Mouse (Mus musculus) lung, embryonic 14.5 days (tissue): ENCODE data around the gene Crip1. TPM values are rescaled to one million over a fixed set of nuclear protein-coding genes. Genes with fewer than 3 reads are reported as not detected.

ENCODE experiments used
- ATAC-seq: fragments of 200-750 bp; cut with Nextera tagmentation; 2 replicates; pipeline ENCODE4 v1.8.0; 2017; ENCODE audit warnings: mild to moderate bottlenecking, moderate TSS enrichment, moderate library complexity; ENCODE audit not compliant: insufficient read depth
- DNase-seq: peaks from one replicate; pipeline ENCODE4 v3.0.0-alpha.2; 2015
- H3K27ac ChIP-seq: fragments of 300-500 bp; sonication (generic); 2 replicates; pipeline ENCODE4 v1.5.1; 2014; ENCODE audit warnings: low read depth, mild to moderate bottlenecking, moderate library complexity
- H3K27me3 ChIP-seq: fragments of 300-500 bp; sonication (generic); 2 replicates; pipeline ENCODE4 v1.6.1; 2014; ENCODE audit warnings: low read length, control low read depth; ENCODE audit not compliant: insufficient read depth
- H3K36me3 ChIP-seq: fragments of 300-500 bp; sonication (generic); 2 replicates; pipeline ENCODE4 v1.6.1; 2014; ENCODE audit warnings: control low read depth; ENCODE audit not compliant: insufficient read depth
- H3K4me1 ChIP-seq: fragments of 300-500 bp; sonication (generic); 2 replicates; pipeline ENCODE4 v1.6.1; 2014; ENCODE audit warnings: antibody characterized with exemption, control low read depth; ENCODE audit not compliant: insufficient read depth
- H3K4me2 ChIP-seq: fragments of 300-500 bp; sonication (generic); 2 replicates; pipeline ENCODE4 v1.6.1; 2014; ENCODE audit warnings: mild to moderate bottlenecking
- H3K4me3 ChIP-seq: fragments of 300-500 bp; sonication (generic); 2 replicates; pipeline ENCODE4 v1.5.1; 2014; ENCODE audit warnings: low read depth, low read length
- H3K9ac ChIP-seq: fragments of 300-500 bp; sonication (generic); 2 replicates; pipeline ENCODE4 v1.6.1; 2014
- H3K9me3 ChIP-seq: fragments of 300-500 bp; sonication (generic); 2 replicates; pipeline ENCODE4 v1.6.1; 2016; ENCODE audit warnings: low read depth, low read length, control low read depth
- CTCF ChIP-seq: IDR thresholded peaks from 2 replicates; pipeline ENCODE4 v1.5.1; 2016; ENCODE audit warnings: antibody characterized with exemption, low read depth
- WGBS: fragments of 180-500 bp; shearing (Covaris S2); extraction: QIAGEN DNeasy Blood & Tissue Kit; methylation state at CpG from one replicate; pipeline ENCODE4 v1.1.7; 2014; 5-methylcytosine and 5-hydroxymethylcytosine counted together
- polyA plus RNA-seq: library from polyadenylated mRNA; unstranded; fragments of >200 nt; fragmentation: Nextera tagmentation; extraction: Ambion mirVana; gene quantifications from 2 replicates; pipeline ENCODE4 v1.2.1, GENCODE M21; 2014

Crip1 gene
- polyA plus RNA-seq, 1 experiment from 2014 or later: 237 TPM

DNA sequence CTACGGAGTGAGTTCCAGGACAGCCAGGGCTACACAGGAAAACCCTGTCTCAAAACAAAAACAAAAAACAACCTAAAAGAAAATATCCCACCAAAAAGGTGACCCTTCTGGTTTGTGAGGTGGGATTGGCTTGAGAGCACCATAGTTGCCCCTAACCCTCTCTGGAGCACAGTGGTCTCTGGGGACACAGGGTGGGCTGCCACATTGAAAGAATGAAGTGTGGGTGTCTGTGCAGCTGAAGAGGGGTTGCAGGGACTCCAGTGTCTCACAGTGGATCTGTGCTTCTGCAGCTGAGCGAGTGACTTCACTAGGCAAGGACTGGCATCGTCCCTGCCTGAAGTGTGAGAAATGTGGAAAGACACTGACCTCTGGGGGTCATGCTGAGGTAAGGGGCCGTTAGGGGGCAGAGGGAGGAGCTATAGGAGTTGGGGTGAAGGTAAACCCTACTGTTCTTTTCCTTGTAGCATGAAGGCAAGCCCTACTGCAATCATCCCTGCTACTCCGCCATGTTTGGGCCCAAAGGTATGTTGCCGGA, 6.9 kb downstream of the Crip1 start:
- Histone ChIP-seq H3K36me3 (no peaks in the 10 kb centered on the region), H3K9me3 (no peaks in the 10 kb centered on the region), H3K4me2 (no peak overlapping the region; the same call in 1 of the 2 replicates), H3K4me3 (peak overlapping the region; percentile 53; the same call in 1 of the 2 replicates), H3K4me1 (peaks cover 9% of the 10 kb centered on the region), H3K9ac (no peak overlapping the region), H3K27me3 (peaks cover 18% of the 10 kb centered on the region; the same call in 1 of the 2 replicates), H3K27ac (no peak overlapping the region)
- WGBS: 73% methylated on average over 6 of the region's 6 CpGs
- ATAC-seq (no peak), DNase-seq (no peak)
- no peak for TF ChIP-seq CTCF

DNA sequence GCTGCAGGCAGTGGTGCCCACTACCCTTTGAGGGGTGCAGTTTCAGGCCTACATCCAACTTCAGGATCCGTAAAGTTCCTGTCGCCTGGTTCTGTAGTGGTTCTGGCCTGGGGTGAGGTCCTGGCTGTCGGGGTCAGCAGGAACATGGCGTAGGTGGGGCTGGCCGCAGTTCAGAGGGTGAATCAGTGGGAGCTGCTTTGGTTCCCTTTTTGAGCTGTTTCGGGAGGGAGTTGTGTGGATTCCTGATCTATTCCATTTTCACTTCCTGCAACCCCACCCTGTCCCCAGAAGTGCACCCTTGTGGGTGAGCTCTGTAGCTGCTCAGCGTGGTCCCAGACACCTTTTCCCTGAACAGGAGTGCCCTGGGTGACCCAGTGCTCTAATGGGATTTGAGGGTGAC, 7.9 kb downstream of the Crip1 start:
- TF ChIP-seq CTCF: no peak
- peaks cover 9% of the 10 kb centered on the region for H3K4me1 ChIP-seq
- H3K4me2 ChIP-seq: no peak overlapping the region
- ATAC-seq (no peak), DNase-seq (no peak)
- H3K27me3 ChIP-seq: peaks cover 18% of the 10 kb centered on the region; the same call in 1 of the 2 replicates
- no peak overlapping the region for H3K4me3 ChIP-seq
- H3K36me3 ChIP-seq: no peaks in the 10 kb centered on the region
- no peaks in the 10 kb centered on the region for H3K9me3 ChIP-seq
- no peak overlapping the region for H3K9ac ChIP-seq
- no peak overlapping the region for H3K27ac ChIP-seq
- WGBS: 89% methylated on average over 7 of the region's 7 CpGs

DNA sequence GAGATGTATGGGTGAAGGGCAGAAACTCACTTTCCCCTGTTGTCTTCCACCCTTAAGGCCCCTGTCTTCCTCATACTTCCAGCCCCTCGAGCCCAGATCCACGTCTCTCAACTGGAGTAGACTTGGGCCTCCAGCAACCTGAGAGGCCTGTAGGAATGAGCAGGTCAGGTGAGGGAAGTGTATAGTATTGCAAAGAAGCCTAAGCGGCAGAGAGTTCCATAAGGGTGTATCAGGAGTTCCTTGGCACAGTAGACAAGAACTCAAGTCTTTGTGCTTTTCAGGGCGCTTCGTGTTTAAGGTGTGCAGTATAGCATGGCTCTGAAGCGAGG, 8.6 kb downstream of the Crip1 start:
- Histone ChIP-seq H3K27ac (peak overlapping the region; percentile 90), H3K4me2 (peak overlapping the region; percentile 89), H3K4me1 (peaks cover 9% of the 10 kb centered on the region), H3K9ac (no peak overlapping the region; the same call in 1 of the 2 replicates), H3K4me3 (peak overlapping the region; percentile 65), H3K36me3 (no peaks in the 10 kb centered on the region), H3K27me3 (peaks cover 18% of the 10 kb centered on the region; the same call in 1 of the 2 replicates), H3K9me3 (no peaks in the 10 kb centered on the region)
- DNase-seq: peak; percentile 23
- 73% methylated on average over 6 of the region's 6 CpGs for WGBS
- no peak for TF ChIP-seq CTCF
- no peak for ATAC-seq

DNA sequence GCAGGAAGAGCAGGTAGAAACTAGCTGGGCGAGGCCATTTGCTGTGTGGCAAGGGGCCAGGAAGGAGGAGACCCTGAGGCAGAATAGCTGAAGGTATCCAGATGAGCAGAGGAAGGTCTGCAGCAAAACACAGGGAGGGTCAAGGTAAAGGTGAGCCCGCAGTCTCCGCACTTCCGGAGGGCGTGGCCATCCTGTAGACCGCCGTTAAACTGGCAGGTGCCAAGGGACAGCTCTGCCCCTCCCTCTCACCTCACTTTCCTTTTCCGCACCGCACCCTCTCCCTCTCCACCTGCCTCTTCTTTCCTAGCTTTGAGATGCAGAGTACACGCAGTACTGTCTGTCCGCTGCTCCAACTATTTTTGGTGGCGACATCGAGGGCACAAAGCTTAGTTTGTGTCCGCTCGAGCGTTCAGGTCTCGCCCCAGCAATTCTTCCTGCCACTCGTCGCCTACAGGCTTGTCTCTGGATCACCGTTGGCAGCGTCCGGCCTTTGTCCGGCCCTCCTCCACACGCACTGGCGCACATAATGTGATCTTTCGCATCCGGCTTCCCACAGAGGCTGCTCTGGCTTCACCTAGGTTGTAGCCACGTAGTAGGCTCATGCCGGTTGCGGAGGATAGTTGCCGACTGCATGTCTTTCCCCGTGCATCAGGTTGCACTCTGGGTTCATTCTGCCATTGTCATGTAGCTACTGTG, 9.1 kb downstream of the Crip1 start:
- 4% methylated on average over 32 of the region's 32 CpGs for whole genome bisulfite sequencing
- peaks cover 9% of the 10 kb centered on the region for H3K4me1 ChIP-seq
- H3K9ac ChIP-seq: peak overlapping the region; percentile 55
- no peak for TF ChIP-seq CTCF
- peaks cover 18% of the 10 kb centered on the region; the same call in 1 of the 2 replicates for H3K27me3 ChIP-seq
- H3K9me3 ChIP-seq: no peaks in the 10 kb centered on the region
- H3K27ac ChIP-seq: peak overlapping the region; percentile 90
- H3K4me2 ChIP-seq: peak overlapping the region; percentile 89
- H3K4me3 ChIP-seq: peak overlapping the region; percentile 65
- DNase-seq (peak; percentile 73), ATAC-seq (peak; percentile 0; the same call in 1 of the 2 replicates)
- H3K36me3 ChIP-seq: no peaks in the 10 kb centered on the region

DNA sequence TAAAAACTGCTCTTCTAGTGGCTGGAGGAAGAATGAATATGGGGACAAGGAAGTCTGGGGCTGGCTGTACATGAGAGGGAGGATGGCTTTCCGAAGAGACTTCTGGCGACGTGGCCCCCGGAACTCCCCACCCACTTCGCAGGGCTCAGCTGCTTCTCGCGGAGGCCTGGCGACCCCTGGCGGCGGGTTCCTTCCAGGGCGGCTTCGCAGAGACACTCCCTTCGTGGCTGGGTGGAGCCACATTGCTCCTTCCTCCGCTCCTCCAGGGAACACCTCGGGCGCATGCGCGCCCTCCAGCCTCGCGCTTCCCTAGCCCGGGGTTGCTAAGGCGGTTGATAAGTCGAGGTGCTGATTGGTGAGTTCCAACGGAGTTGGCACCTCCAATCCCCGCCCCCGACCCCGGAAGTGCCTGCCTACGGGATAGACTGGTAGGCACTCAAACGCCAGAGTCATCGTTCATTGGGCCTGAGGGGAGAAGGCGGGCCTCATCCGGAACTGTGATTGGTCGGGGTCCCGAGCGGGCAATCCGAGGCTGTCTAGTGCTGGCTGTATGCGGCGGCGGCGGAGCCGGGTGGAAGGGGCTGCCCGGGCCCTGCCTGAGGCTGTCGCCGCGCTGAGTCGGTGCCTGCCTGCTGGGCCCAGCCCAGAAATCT, 9.9 kb downstream of the Crip1 start, which contains the start of gene Tedc1:
TSS of gene Tedc1 (plus strand) at position 535 of the 653 bp plus-strand sequence.
- under 1% methylated on average over 46 of the region's 46 CpGs for WGBS
- peaks cover 11% of the 10 kb centered on the region; the same call in 1 of the 2 replicates for H3K27me3 ChIP-seq
- DNase-seq (peak; percentile 100), ATAC-seq (peak; percentile 95)
- peak within 1 kb of the TSS; percentile 65 for H3K4me3 ChIP-seq
- H3K36me3 ChIP-seq: no peaks in the 10 kb centered on the region
- no peaks in the 10 kb centered on the region for H3K9me3 ChIP-seq
- peaks cover 9% of the 10 kb centered on the region for H3K4me1 ChIP-seq
- peak within 1 kb of the TSS; percentile 93 for H3K4me2 ChIP-seq
- TF ChIP-seq CTCF: peak; percentile 99
- H3K27ac ChIP-seq: peak within 1 kb of the TSS; percentile 90
- H3K9ac ChIP-seq: peak within 1 kb of the TSS; percentile 59

DNA sequence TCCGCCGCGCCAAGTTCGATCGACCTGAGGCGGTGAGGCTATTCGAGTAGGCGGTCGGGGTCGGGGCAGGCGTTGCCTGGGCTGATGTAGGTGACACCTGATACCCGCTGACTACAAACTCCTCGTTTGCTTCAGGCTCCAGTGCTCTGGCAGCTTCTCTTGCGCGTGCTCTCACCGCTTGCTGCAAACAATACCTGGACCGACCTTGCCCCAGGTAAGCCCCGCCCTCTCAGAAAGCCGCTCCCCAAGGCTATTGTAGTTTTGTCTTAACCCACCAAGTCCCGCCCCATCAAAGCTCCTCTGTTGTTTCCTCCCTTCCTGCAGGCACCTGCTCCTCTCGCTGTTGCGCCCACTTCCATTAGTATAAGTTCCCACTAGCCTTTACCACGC, 10.4 kb downstream of the Crip1 start:
- H3K9ac ChIP-seq: peak overlapping the region; percentile 59
- H3K36me3 ChIP-seq: 0 out of 2 replicates have a peak, but pooled peaks cover 3% of the 10 kb centered on the region
- ATAC-seq (no peak), DNase-seq (no peak)
- TF ChIP-seq CTCF: no peak
- peaks cover 9% of the 10 kb centered on the region for H3K4me1 ChIP-seq
- under 1% methylated on average over 23 of the region's 23 CpGs for WGBS
- H3K27me3 ChIP-seq: 0 out of 2 replicates have a peak, but pooled peaks cover 7% of the 10 kb centered on the region
- H3K27ac ChIP-seq: peak overlapping the region; percentile 67
- H3K4me2 ChIP-seq: peak overlapping the region; percentile 93
- H3K4me3 ChIP-seq: peak overlapping the region; percentile 65
- H3K9me3 ChIP-seq: no peaks in the 10 kb centered on the region

DNA sequence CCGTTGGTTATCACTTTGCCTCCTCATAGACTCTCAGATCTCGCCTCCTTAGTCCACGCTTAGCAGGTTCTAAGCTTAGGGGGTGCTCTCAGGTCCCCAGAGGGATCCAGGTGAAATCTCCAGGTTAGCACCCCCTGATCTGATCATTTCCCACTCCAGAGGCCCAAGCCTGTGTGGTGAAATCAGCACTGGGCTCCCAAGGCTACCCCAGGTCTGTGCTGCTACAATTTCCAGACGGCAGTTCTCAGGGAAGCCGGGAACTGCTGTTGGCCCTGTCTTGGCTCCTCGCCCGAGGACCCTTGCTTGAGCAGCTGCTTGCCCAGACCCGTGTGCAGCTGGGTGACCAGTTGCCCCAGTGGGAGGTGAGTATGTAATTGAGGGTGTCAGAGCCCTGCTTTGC, 10.9 kb downstream of the Crip1 start:
- peaks cover 9% of the 10 kb centered on the region for H3K4me1 ChIP-seq
- peak; percentile 37 for DNase-seq
- H3K9me3 ChIP-seq: no peaks in the 10 kb centered on the region
- peak overlapping the region; percentile 65 for H3K4me3 ChIP-seq
- peak overlapping the region; percentile 93 for H3K4me2 ChIP-seq
- H3K9ac ChIP-seq: peak overlapping the region; percentile 59
- WGBS: 19% methylated on average over 8 of the region's 8 CpGs
- TF ChIP-seq CTCF: no peak
- 0 out of 2 replicates have a peak, but pooled peaks cover 6% of the 10 kb centered on the region for H3K27me3 ChIP-seq
- ATAC-seq: no peak
- H3K27ac ChIP-seq: peak overlapping the region; percentile 67
- 0 out of 2 replicates have a peak, but pooled peaks cover 8% of the 10 kb centered on the region for H3K36me3 ChIP-seq
